Mouse (Mus musculus): ENCODE results near the gene Cfap100.

DNA sequence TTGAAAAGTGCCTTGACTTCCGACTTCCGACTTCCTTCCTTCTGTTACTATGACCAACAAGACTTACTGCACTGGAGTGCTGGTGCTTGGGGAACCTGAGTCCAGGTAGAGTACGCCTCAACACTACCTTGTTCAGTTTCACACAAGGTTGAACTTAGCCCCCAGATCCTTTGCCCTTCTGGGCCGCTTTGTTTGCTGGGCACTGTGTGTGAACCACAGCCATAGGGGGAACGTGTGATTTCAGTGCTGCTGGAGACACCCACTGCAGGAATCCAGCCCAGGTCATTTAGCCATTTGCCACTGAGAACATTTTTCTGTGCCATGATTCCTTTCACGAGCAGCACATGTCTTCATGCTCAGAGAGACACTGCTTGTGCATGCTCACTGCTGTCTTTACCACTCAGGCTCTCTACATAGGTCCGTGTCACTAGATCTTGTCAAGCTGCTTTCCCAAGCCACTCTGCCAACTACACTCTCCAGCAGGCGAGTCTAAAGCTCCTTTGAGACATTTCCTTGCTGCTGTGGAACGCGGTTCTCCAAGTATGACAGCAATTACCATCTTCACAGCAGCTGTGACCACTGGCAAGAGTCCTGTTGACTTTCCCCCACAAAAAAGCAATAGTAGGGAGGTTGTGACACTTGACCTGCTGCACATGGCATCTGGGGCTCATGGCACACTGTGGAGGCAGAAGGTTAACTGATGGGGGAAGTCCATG, 7.8 kb upstream of the Cfap100 start:
- TF ChIP-seq POLR2A (IDR thresholded peaks at IDR 0.05; ENCODE audit: low read depth, low read length) (no peak), CTCF (IDR thresholded peaks at IDR 0.05; ENCODE audit: extremely low read depth, insufficient read length, insufficient replicate concordance, low read depth, low read length) (no peak)
